Mouse (Mus musculus): ENCODE data around the gene Adprhl1.

The Adprhl1 gene

GRCm38 (mm10) chr8:13254019-13254418 is at the start of gene Adprhl1:
Gene Adprhl1 (minus strand): TSS chr8:13254162.
- peak; percentile 90 for DNase-seq (ENCODE audit: low spot score)

GRCm38 (mm10) chr8:13301036-13301435 is 47.1 kb upstream of the Adprhl1 start:
- DNase-seq (ENCODE audit: low spot score) = no peak

GRCm38 (mm10) chr8:13299571-13299970 is 45.6 kb upstream of the Adprhl1 start:
- DNase-seq (ENCODE audit: low spot score) = no peak

- DNase-seq (ENCODE audit: low spot score) = no peak
These were observed 39.9 kb upstream of the Adprhl1 start for GRCm38 (mm10) chr8:13293677-13294470.

GRCm38 (mm10) chr8:13292364-13292763 is 38.4 kb upstream of the Adprhl1 start:
- peak; percentile 87 for DNase-seq (ENCODE audit: low spot score)

- no peak for DNase-seq (ENCODE audit: low spot score)
These were observed 34.7 kb upstream of the Adprhl1 start for GRCm38 (mm10) chr8:13288646-13289045.

GRCm38 (mm10) chr8:13287692-13288623 is 34.0 kb upstream of the Adprhl1 start, which contains the start of the genes Dcun1d2 and Tmco3:
Gene Dcun1d2 (minus strand): TSS chr8:13288131.
Gene Tmco3 (plus strand): TSS chr8:13288190.
- peak; percentile 97 for DNase-seq (ENCODE audit: low spot score)

- DNase-seq (ENCODE audit: low spot score) = peak; percentile 90
These were observed 33.3 kb upstream of the Adprhl1 start for GRCm38 (mm10) chr8:13287304-13287691.

- DNase-seq (ENCODE audit: low spot score) = no peak
These were observed 29.2 kb upstream of the Adprhl1 start for GRCm38 (mm10) chr8:13283200-13283599.

GRCm38 (mm10) chr8:13276941-13277447 is 23.0 kb upstream of the Adprhl1 start:
- no peak for DNase-seq (ENCODE audit: low spot score)

GRCm38 (mm10) chr8:13272834-13273233 is 18.9 kb upstream of the Adprhl1 start:
- DNase-seq (ENCODE audit: low spot score) = no peak

- DNase-seq (ENCODE audit: low spot score) = no peak
These were observed 13.6 kb upstream of the Adprhl1 start for GRCm38 (mm10) chr8:13267566-13267965.

- no peak for DNase-seq (ENCODE audit: low spot score)
These were observed 9.4 kb upstream of the Adprhl1 start for GRCm38 (mm10) chr8:13263376-13263775.

GRCm38 (mm10) chr8:13253413-13253812 is 549 bp downstream of the Adprhl1 start:
- no peak for DNase-seq (ENCODE audit: low spot score)

- no peak for DNase-seq (ENCODE audit: low spot score)
These were observed 1.1 kb downstream of the Adprhl1 start for GRCm38 (mm10) chr8:13252837-13253236.

GRCm38 (mm10) chr8:13244343-13244880 is 9.6 kb downstream of the Adprhl1 start:
- no peak for DNase-seq (ENCODE audit: low spot score)

GRCm38 (mm10) chr8:13242985-13243870 is 10.7 kb downstream of the Adprhl1 start:
- no peak for DNase-seq (ENCODE audit: low spot score)

- no peak for DNase-seq (ENCODE audit: low spot score)
These were observed 13.3 kb downstream of the Adprhl1 start for GRCm38 (mm10) chr8:13240691-13241090.

GRCm38 (mm10) chr8:13240055-13240454 is 13.9 kb downstream of the Adprhl1 start:
- no peak for DNase-seq (ENCODE audit: low spot score)

GRCm38 (mm10) chr8:13234803-13235202 is 19.2 kb downstream of the Adprhl1 start:
- DNase-seq (ENCODE audit: low spot score) = no peak

- DNase-seq (ENCODE audit: low spot score) = no peak
These were observed 23.5 kb downstream of the Adprhl1 start for GRCm38 (mm10) chr8:13230471-13230870.

Data from testis, postnatal 10 days (tissue).